Mouse (Mus musculus): ENCODE measurements at regions not wholly inside any gene's neighbourhood (a gene's known extent, or its start where the extent isn't known, plus 50 kb on each side); places are given as distances from the start of the nearest gene placed in this dataset.

DNA sequence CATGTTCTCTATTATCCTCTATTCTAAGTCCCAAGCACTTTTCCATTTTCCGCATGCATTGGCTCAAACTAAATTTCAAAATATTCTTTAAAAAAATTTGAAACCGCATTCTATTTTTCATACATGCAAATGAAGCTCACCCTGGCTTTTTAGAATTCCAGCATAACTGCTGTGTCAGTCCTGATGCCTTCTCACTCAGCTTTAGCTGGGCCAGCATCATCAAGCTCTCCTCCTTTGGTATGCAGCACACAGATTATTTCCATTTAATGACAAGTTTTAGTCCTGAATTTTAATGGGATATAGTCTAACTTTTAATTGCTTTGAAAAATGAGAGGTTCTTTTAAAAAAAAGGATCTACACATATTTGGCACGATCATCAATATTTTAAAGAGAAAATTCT, 174.9 kb upstream of the Aco1 start:
- TF ChIP-seq POLR2A (IDR thresholded peaks at IDR 0.05; ENCODE audit: borderline replicate concordance, insufficient read depth, low read length) (no peak), CTCF (IDR thresholded peaks at IDR 0.05; ENCODE audit: borderline replicate concordance, insufficient read depth, low read depth, low read length) (no peak)
